Mouse (Mus musculus): Measurements from ENCODE around the gene Gcnt7.
A peak's percentile ranks its signal among the peaks of the same experiment; 100 is the strongest.

Gene Gcnt7

DNA sequence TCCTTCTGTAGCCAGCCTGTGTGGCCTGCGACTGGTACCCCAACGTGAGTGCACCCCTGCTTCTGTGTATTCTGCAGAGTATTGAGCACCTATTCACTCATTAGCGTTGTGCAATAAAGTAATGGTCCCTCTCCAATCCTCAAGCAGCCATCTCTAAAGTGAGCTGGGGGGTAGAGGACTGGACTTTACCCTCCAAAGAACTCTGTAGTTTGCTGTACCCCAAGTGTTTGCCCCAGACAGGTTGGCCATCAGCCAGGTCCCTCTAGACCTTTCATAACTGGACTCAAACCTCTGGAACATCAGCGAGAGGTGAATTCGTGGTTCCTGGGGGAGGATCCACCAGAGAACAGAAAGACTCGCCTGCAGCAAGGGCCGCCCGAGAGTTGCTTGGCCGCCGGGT, 5.9 kb downstream of the Gcnt7 start:
- no peak for DNase-seq (ENCODE audit: low read depth)

DNA sequence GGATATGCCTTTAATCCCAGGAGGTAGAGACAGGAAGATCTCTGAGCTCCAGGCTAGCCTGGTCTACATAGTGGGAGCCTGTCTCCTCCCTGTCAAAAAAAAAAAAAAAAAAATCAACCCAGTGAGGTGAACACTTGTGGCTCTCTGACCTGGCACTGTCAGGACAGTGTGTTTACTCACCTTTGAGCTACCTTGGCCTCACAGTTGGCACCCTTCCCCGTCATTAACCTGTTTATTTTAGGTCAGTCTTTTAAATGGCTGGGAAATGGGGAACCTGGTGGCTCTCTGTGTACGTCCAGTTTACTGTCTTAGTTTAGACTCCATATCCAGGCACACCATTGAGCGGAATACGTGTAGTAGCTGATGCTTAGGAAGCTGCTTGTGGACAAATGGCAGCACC, 6.4 kb downstream of the Gcnt7 start:
- DNase-seq (ENCODE audit: low read depth), result no peak

DNA sequence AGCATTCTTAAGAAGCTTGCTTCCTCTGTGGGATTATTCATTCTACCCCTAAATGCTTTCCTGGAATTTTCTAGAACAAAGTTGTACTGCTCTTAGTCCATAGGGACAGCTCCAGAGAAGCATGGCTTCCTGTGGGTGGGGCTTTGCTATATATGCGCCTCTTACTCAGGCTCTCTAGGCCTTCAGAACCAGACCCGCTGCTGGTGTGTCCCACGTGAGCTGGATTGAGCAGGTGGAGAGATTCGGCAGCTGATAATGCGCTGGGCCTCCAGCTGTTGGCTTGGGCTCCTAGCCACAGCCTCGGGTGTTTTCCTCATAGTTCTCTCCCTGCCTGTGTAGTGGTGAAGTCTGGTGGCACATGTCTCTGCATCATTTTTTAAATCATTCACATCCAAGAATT, 7.8 kb downstream of the Gcnt7 start:
- DNase-seq (ENCODE audit: low read depth), result no peak

DNA sequence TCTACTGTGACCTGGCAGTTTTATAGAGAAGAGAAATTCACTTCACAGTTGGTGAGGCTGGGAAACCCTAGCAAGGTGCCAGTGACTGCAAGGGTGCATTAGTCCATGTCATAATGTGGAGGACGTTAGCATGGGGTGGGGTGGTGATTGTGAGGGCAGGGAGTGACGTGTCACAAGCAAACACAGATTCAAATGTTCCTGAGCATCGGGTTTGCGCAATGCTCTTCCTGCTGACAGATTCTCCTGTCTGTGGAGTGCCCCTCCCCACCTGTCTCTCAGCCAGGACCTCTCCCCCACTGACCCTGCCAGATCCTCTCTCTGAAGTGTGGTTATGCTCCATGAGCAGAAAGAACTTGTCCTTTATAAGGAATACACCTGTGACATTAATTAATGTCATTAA, 10.1 kb downstream of the Gcnt7 start:
- DNase-seq (ENCODE audit: low read depth), result no peak

DNA sequence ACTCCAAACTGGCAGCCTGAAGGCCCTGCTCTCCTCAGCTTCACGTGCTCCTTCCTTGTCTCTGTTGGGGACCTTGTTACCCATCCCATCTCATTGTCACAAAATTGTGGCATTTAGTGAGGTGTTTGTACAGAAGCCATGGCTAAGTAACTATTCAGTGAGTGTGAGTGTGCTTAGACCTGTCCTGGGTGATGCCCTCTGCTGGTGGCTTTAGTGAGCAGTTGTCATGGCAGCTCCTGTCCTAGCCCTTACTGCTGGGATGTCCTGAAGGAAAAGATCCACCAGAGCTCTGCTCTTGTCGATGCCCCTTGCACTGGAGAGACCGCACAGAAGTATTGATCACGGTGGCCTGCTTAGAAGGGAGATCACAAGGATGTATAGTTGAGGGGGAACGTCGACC, 11.1 kb downstream of the Gcnt7 start:
- DNase-seq (ENCODE audit: low read depth), result no peak

DNA sequence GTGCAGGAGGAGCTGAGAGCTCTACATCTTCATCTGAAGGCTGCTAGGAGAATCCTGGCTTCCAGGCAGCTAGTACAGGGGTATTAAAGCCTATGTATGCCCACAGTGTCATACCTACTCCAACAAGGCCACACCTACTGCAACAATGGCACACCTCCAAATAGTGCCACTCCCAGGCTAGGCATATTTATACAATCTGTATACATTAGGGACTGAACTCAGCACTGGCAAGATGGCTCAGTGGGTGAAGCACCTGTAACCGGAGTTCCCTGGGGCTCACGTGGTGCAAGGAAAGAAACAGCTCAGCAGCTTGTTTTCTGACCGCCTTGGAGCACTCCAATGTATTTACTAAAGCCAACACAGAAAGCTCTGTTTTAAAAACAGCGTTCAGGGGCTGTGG, 12.8 kb downstream of the Gcnt7 start:
- no peak for DNase-seq (ENCODE audit: low read depth)

DNA sequence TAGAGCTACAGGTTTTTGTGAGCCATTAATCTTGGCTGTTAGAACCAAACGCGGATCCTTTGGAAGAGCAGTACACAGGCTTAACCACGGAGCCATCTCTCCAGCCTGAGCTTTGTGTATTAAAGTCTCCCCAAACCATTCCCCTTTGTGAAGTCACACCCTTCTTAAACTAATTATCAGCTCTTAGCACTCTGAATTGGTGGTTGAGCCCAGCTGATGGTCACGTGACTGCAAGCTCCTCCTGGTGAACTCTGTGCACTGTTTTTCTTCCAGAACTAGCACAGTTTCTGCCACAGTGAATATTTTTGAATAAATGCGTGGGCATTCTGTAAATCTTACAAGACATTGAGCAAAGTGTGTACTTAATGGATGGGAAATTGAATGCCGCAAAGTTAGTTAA, 17.2 kb downstream of the Gcnt7 start:
- DNase-seq (ENCODE audit: low read depth), result no peak

DNA sequence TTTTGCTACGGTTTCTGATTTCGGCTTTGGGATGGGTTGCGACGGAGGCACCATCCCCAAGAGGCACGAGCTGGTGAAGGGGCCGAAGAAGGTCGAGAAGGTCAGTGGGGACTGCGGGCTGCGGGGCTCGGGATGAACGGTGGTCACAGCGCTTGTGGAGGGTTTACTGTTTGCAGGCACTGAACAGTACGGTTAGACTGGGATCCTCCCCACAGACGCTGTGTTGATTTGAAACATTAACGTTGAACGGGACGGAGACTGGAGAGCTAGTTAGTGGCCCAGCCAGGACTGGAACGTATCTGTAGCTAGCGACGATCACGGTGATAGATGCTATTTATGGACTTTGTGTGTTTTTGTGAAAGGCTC, 17.8 kb downstream of the Gcnt7 start:
- DNase-seq (ENCODE audit: low read depth), result no peak

DNA sequence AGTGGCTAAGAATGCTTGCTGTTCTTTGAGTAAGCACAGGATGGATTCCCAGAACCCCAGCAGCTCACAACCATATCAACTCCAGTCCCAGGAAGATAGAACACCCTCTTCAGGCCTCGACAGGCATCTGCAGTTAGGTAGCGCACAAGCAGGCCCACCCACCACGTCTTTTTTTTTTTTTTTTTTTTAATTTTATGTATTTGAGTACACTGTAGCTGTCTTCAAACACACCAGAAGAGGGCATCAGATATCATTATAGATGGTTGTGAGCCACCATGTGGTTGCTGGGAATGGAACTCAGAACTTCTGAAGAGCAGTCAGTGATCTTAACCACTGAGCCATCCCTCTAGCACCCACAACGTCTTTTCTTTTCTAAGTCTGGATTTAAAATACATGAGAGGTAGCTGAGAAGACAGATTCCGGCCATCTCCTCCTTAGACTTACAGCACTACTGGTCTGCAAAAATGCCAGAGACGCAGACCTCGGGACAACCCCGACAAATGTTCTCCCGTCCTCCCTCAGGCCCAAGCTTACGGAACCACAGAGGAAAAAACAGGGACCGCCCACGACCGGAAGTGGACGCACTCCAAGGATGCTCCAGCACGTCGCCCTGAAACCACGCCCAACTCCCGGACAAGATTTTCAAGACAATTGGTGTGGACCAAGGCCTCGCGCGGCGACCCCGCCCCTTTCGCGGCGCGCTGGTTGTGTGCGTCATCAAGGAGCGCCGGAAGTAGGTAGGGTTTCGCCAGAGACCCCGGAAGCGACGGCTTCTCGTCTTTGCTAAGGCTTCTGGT, 18.4 kb downstream of the Gcnt7 start, which contains the start of gene Rtf2:
Gene Rtf2 (plus strand): TSS at position 714 of the 797 bp plus-strand sequence.
- peak; percentile 93 for DNase-seq (ENCODE audit: low read depth)

DNA sequence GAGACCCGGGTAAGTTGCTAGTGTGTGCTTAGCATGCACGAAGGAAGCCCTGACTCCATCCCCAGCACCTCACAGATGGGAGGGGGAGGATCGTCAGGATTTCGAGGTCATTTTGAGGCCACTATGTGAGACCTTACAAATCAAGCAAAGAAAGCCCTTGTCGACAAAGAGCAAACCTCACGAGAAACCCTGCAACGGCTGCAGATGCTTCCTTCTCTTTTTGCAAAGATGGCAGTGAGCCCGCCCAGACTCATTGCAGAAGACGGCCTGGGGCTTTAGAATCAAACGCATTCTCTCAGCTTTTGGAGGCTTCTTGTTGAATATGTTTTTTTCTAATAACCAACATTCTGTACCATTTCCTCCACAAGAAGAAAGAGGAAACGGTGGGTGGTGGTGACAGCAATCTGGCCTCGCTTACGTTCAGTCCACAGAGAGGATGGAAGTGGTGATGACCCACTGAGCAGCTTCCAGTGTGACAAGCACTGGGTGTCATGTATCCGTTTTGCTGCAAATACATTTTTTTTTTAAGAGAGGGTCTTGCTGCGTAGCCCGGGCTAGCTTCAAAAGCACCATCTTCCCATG, 20.9 kb downstream of the Gcnt7 start:
- no peak for DNase-seq (ENCODE audit: low read depth)

DNA sequence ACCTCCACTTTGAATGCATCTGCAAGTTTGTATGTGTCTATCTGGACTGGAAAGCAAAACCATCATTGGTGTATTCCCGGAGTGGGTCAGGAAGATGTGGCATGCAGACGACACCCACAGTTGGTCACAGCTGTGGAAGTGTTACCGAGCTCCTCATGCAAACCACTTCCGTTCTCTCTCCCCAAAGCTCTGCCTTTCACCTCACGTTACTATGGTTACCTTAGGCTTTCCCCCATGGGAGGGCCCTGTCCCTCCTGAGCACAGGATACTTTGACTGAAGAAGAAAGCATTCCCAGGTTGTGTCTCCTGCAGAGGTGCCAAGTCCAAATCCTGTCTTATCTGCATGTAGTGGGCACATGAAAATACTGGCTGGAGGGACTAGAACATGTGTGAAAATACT, 24.6 kb downstream of the Gcnt7 start:
- DNase-seq (ENCODE audit: low read depth), result no peak

DNA sequence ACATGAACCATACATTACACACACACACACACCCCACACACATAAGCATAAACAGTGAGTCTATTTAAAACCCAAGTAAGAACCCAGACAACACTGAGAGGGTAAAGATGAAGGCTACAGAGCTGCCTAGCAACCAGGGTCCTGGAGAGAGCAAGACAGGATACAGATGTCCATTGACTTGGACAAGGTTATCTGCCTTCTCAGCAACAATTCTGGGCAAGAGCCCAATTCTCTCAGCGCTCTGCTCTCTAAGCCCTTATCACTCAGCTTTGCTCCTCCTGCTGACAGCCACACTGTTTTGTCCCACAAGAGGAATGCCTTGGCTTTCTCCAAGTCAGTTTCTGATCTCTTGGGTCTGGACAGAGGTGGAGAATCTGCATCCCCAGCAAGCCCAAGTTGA, 27.8 kb downstream of the Gcnt7 start:
- no peak for DNase-seq (ENCODE audit: low read depth)

DNA sequence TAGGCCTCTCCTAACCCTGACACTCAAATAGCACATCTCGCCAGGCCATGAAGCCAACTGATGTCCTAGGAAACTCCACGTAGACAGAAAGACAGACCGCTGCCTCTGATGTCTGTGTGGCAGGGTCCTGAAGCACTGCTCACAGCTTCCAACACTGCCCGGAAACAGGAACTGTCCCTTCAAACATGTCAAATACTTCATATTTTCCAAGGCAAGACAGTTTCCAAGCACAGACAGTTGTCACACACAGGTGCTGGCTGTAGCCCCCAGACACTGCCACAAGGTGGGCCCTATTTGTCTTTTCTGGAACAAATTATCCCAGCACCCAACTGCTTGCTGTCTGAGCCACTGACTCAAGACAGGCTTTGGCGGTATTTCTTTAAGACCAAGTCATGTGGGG, 40.2 kb downstream of the Gcnt7 start:
- no peak for DNase-seq (ENCODE audit: low read depth)

DNA sequence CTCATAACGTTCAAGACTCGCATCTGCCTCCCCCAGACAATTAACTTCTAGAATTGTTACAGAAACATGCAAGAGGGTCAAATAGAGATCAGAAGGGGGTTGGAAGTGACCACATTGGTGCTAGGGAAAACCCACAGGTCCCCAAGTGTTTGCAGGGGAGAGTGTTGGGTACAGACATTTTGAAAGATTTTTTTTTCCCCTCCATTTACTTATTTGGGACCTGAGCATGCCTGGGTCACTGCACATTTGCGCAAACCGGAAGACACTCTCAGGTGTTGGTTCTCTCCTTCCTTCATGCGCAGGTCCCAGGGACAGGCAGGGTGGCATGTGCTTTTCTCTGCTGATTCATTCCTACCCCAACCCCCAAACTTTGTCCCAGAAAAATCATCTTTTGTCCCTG, 41.5 kb downstream of the Gcnt7 start:
- no peak for DNase-seq (ENCODE audit: low read depth)

DNA sequence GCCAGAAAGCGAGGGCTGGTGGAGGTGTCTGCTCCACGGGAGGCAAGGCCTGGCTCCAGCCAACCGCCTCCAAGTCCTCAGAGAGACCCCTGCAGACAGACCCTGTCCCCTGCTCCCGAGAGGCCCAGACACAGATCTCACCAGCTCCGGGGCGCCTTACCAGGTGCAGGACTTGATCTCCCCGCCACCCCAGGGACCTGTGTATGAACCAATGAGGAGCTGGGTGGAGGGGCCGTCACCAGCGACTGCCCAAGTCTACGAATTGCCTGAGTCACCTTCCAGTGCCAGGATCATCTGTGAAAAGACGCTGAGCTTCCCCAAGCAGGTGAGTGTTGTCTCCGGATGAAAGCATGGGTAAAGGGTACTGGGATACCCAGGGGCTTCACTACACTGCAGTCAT, 42.2 kb downstream of the Gcnt7 start:
- DNase-seq (ENCODE audit: low read depth), result no peak

DNA sequence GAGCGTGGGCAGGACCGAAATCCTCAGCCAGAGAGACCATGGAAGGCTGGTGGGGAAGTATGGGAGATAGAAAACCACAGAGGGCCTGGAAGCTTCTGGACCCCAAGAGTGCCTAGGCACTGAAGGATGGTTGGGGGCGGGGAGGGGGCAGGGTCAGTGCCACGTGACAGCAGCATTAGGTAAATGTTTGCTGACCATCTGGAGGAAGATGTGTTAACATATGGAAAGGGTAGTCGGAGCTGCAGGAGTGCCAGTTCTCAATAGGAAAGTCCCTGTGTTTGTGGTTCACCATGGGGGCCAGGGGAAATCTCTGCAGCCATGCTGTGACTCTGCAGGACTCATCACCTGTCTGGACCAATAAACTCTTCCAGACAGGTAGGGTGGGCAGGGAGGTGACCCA, 44.5 kb downstream of the Gcnt7 start:
- no peak for DNase-seq (ENCODE audit: low read depth)

DNA sequence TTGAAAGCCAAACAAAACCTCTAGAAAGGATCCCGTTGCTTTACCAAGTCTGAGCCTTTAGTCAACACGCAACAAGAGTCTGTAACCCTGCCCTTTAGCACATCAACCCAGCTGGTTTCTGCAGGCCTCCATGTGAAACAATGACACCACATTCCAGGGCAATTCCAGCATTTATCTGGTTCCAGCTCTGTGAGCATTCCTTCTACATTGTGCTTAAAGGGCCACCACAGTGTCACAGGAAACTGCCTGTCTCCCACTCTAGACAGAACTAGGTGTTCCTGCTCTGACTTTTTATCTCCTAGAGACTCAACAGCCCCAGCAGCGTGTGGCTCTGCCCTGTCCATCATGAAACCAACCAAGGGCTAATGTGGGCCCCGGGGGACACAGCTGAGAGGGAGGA, 45.1 kb downstream of the Gcnt7 start:
- DNase-seq (ENCODE audit: low read depth), result no peak

DNA sequence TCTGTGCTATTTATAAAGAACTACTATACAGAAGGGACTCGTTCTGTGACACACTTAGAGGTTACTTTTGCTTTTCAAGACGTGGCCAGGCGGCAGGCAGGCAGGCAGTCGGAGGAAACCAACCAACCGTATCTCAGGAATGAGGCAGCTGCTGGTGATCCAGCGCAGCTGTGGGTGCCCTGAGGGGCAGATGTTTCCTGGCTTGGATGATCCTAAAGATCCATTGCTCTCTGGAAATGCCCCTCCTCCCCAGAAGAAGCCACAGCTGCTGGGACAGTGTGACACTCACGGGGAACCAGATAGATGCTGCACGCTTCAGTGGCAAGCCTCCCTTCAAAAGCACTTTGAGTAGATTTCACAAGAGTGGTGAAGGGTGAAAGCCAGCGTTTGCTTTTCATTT, 45.9 kb downstream of the Gcnt7 start:
- no peak for DNase-seq (ENCODE audit: low read depth)

DNA sequence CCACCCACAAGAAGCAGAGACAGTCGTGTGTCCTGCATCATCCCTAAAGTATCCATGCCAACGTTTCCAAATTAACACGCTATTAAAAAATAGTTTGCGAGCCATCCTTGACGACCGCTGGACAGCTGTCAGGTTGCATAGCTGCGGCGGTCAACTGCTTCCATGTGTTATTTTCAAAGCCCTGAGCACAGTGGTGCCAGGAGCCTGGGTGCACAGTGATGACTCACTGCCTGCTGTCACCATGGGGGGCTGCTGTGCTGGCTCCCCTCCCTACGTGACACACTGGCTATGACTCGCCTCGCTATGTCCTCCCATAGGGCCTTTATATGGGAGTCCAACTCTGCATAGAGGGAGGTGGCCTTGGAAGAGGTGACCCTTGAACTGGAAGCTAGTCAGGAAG, 47.3 kb downstream of the Gcnt7 start:
- no peak for DNase-seq (ENCODE audit: low read depth)

DNA sequence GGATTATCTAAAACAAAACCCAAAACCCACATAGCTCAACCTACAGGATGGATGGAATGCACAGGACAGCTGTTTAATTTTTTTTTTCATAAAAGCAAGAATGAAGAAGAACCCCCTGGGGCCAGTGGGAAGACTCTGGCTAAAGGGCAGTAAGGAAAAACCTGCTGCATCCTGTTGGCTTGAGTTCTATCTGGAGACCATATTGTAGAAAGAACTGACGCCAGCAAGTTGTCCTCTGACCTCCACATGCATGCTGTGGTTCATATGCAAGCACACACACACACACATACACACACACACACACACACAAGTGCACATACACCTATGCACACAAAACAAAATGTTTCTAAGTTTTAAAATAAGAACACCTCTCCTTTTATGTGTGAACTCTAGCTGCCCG, 47.7 kb downstream of the Gcnt7 start:
- DNase-seq (ENCODE audit: low read depth), result no peak

DNA sequence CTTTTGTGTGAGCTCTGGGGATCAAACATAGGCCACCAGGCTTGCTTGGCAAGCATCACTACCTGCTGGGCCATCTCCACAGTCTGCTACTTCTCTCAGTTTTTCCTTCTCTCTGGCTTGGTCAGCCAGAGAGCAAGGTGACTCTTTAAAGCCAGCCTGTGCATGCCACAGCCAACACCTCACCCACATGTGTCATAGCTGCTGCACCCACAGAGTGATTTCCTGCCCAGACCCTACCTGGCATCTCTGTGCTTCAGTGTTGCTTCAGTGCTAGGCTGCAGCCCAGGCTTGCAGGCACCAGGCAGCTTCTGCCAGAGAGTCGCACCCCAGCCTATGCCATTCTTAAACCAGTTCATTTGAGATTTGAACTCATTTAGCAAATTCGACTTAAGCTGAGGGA, 50.9 kb downstream of the Gcnt7 start:
- DNase-seq (ENCODE audit: low read depth), result no peak

DNA sequence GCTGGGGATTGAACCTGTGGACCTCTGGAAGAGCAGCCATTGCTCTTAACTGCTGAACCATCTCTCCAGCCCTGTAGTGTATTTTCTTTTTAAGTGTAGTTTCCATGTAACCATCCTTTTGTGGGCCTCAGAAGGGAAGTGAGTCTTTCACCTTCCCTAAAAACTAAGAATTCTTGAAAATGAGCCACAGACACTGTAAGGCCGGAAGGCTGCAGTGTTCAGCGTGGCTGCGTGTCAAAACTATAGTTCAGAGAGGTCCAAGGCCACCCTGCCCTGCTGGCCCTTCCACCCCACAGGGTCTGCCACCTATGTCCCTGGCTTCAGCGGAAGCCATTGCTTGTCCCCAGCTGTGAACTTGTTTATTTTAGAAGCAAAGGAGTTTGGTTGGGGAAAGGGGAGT, 52.2 kb downstream of the Gcnt7 start:
- no peak for DNase-seq (ENCODE audit: low read depth)

DNA sequence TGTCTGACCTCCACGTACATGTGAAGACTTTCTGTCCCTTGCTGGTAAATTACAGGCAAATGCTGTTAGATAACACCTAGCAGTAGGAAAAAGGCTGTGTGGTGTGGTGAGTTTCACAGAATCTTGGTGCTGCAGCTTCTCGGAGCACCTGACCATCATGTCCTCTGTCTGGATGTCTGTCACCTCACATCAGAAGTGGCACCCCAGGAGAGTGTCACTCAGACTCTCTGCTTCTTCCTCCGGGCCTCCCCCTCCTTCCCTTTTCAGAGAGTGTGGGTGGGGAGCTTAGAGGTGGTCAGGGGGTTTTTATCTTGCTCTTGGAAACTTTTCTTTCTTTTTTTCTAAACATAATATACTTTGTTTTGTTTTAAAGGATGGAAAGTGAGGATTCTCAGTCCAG, 53.4 kb downstream of the Gcnt7 start:
- DNase-seq (ENCODE audit: low read depth), result no peak

DNA sequence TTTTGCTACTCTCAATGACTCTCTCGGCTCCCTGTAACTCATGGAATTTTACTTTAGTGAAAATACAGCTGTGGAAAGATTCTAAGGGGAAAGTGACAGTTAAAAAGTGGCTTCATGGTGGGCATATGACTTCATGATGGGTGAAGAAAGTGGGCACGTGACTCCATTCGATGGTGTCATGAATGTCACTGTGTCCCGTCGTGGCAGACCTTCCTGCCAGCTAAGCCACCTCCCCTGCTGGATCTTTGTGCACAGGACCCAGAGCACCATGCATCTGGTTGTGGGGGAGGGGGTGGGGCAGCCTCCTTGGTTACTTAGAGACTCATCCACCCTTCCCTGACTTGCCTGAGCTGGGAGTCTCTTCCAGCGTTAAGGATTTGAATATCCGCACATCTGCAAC, 54.2 kb downstream of the Gcnt7 start:
- DNase-seq (ENCODE audit: low read depth), result no peak
